In the genomic region with DNA sequence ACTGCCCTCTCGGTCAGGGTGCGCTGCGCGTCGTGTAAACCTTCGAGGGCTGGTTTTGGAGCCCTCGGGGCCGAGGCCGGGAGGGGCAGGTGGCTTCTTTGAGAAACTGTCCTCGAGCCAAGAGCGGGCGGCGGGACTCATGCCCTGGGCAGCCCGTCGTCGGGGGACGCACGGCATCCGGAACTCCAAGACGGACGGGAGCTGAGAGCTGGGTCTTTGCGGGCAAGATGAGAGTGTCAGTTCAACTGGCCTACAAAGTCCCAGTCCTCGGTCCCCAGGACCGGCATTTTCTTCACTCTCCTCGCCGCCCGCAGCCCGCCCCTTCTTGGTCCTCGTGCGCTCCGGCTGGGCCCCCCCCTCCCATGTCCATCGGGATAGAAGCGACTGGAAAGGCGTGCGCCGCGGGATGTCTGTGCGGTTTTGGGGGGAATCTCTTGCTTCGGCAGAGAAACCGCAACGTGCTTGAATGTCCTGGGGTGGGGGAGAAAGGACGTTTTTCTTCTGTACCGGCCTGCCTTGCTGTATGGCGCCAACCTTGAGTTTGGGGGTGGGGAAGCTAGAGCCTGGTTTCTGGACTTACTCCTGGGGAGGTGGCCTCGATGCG, we compare ENCODE assay signal across 8 mouse cellular contexts.
DNase-seq lines count a peak whose midpoint lies in the region; ATAC-seq and TF ChIP-seq lines count a peak whose summit lies in the region.

No protein-coding gene starts in this region.

- TF ChIP-seq CTCF in intestine, postnatal 0 days (IDR thresholded peaks at IDR 0.05; ENCODE audit: low read depth) = no peak

- no peaks in the 10 kb centered on the region for H3K27me3 ChIP-seq in intestine, postnatal 0 days (replicated peaks; ENCODE audit: control insufficient read depth, insufficient read depth, low read length)
- peaks cover 38% of the 10 kb centered on the region for H3K27me3 ChIP-seq in midbrain, embryonic 11.5 days (ENCODE audit: control insufficient read depth, insufficient read depth, low read length)

- peak; percentile 44 to 45 for DNase-seq in adrenal gland, adult 18-20 months (ENCODE audit: low spot score in 2 of 2)
- DNase-seq in adrenal gland, adult 8-10 months = no peak
- DNase-seq in adrenal gland, adult 2 months = peak; percentile 62
- peak; percentile 37 to 49 for DNase-seq in gastrocnemius, adult 8-10 months (ENCODE audit: low spot score in 2 of 2)
- peak; percentile 94 for DNase-seq in midbrain, embryonic 11.5 days (ENCODE audit: low spot score, missing footprints)
- no peak for DNase-seq in right cerebral cortex, postnatal 36 days (ENCODE audit: low spot score in 2 of 2)
- no peak for DNase-seq in frontal cortex, postnatal 14 days (ENCODE audit: low spot score in 2 of 2)

- H3K9ac ChIP-seq in intestine, postnatal 0 days (ENCODE audit: low read depth, low read length) = peak overlapping the region; percentile 79
- H3K9ac ChIP-seq in midbrain, embryonic 11.5 days (ENCODE audit: low read length) = peak overlapping the region; percentile 66

- H3K9me3 ChIP-seq in intestine, postnatal 0 days (ENCODE audit: control insufficient read depth) = no peaks in the 10 kb centered on the region
- no peaks in the 10 kb centered on the region for H3K9me3 ChIP-seq in midbrain, embryonic 11.5 days (ENCODE audit: control insufficient read depth, low read length)

- peak overlapping the region; percentile 57 for H3K4me3 ChIP-seq in intestine, postnatal 0 days (ENCODE audit: low read depth, low read length)
- peak overlapping the region; percentile 64 for H3K4me3 ChIP-seq in midbrain, embryonic 11.5 days (ENCODE audit: low read depth, low read length)

- H3K4me1 ChIP-seq in intestine, postnatal 0 days (replicated peaks; ENCODE audit: control insufficient read depth, insufficient read depth, low read length) = peaks cover 5% of the 10 kb centered on the region; the same call in 1 of the 2 replicates
- H3K4me1 ChIP-seq in midbrain, embryonic 11.5 days (ENCODE audit: control insufficient read depth, insufficient read depth, low read length) = peaks cover 14% of the 10 kb centered on the region

- no peaks in the 10 kb centered on the region for H3K36me3 ChIP-seq in intestine, postnatal 0 days (ENCODE audit: control insufficient read depth, insufficient read depth)
- H3K36me3 ChIP-seq in midbrain, embryonic 11.5 days (ENCODE audit: control insufficient read depth, insufficient read depth, low read length) = no peaks in the 10 kb centered on the region

- peak overlapping the region; percentile 63; the same call in 1 of the 2 replicates for H3K27ac ChIP-seq in intestine, postnatal 0 days (ENCODE audit: low read depth, low read length)
- no peak overlapping the region for H3K27ac ChIP-seq in midbrain, embryonic 11.5 days (ENCODE audit: low read depth, low read length)

- ATAC-seq in intestine, postnatal 0 days = no peak
- no peak for ATAC-seq in midbrain, embryonic 11.5 days (ENCODE audit: low FRiP score)

- H3K4me2 ChIP-seq in intestine, postnatal 0 days (replicated peaks; ENCODE audit: low read depth) = peak overlapping the region; percentile 98
- peak overlapping the region; percentile 99 for H3K4me2 ChIP-seq in midbrain, embryonic 11.5 days

- 2% methylated on average over 46 of the region's 46 CpGs for WGBS in intestine, postnatal 0 days
- WGBS in midbrain, embryonic 11.5 days = 2% methylated on average over 46 of the region's 46 CpGs

Comparison
In these comparisons a context has a peak if more than half of its experiments do, and no peak if none do; other contexts are left out.
1. DNase-seq: peak in adrenal gland, adult 18-20 months (2 of 2), adrenal gland, adult 2 months (single experiment), gastrocnemius, adult 8-10 months (2 of 2) and midbrain, embryonic 11.5 days (single experiment); none in adrenal gland, adult 8-10 months (single experiment), right cerebral cortex, postnatal 36 days (0 of 2) and frontal cortex, postnatal 14 days (0 of 2).